Mouse (Mus musculus) stomach, embryonic 15.5 days (tissue): Measurements from ENCODE around the gene Nlrp5. TPM values are rescaled to one million over a fixed set of nuclear protein-coding genes. Genes with fewer than 3 reads are reported as not detected.
"Not testable (repeated sequence)": the region's sequence is repeated elsewhere in the genome, so short reads cannot be mapped to it uniquely, and the experiment has no call there.

ENCODE experiments used
- ATAC-seq: fragments of 200-750 bp; cut with Nextera tagmentation; 2 replicates; pipeline ENCODE4 v1.8.0; 2017; ENCODE audit warnings: low read depth, moderate number of reproducible peaks, moderate TSS enrichment; ENCODE audit not compliant: insufficient read depth, low FRiP score
- H3K27ac ChIP-seq: fragments of 300-500 bp; sonication (generic); 2 replicates; pipeline ENCODE4 v1.5.1; 2015; ENCODE audit warnings: mild to moderate bottlenecking, inconsistent platforms
- H3K27me3 ChIP-seq: fragments of 300-500 bp; sonication (generic); replicated peaks from 2 replicates; pipeline ENCODE4 v1.6.1; 2015; ENCODE audit warnings: inconsistent platforms
- H3K36me3 ChIP-seq: fragments of 300-500 bp; sonication (generic); 2 replicates; pipeline ENCODE4 v1.6.1; 2015; ENCODE audit warnings: inconsistent platforms
- H3K4me1 ChIP-seq: fragments of 300-500 bp; sonication (generic); 2 replicates; pipeline ENCODE4 v1.6.1; 2015; ENCODE audit warnings: inconsistent platforms
- H3K4me2 ChIP-seq: fragments of 300-500 bp; sonication (generic); 2 replicates; pipeline ENCODE4 v1.6.1; 2015; ENCODE audit warnings: mild to moderate bottlenecking, inconsistent platforms
- H3K4me3 ChIP-seq: fragments of 300-500 bp; sonication (generic); replicated peaks from 2 replicates; pipeline ENCODE4 v1.5.1; 2015; ENCODE audit warnings: inconsistent platforms
- H3K9ac ChIP-seq: fragments of 300-500 bp; sonication (generic); 2 replicates; pipeline ENCODE4 v1.6.1; 2015; ENCODE audit warnings: inconsistent platforms
- H3K9me3 ChIP-seq: fragments of 300-500 bp; sonication (generic); 2 replicates; pipeline ENCODE4 v1.6.1; 2016; ENCODE audit warnings: inconsistent platforms
- WGBS: fragments of 180-500 bp; shearing (Covaris S2); methylation state at CpG from one replicate; pipeline ENCODE4 v1.1.7; 2015; 5-methylcytosine and 5-hydroxymethylcytosine counted together
- microRNA-seq: library from miRNA; unstranded; fragments of <30 nt; microRNA quantifications from one replicate; pipeline ENCODE4, GENCODE M21; 2016
- polyA plus RNA-seq: library from polyadenylated mRNA; unstranded; fragments of >200 nt; fragmentation: Nextera tagmentation; extraction: Ambion mirVana; gene quantifications from 2 replicates; pipeline ENCODE4 v1.2.1, GENCODE M21; 2015

Gene Nlrp5
- polyA plus RNA-seq = 0.05 TPM in 1 of 2 replicates, not detected in the other

- 64% methylated on average over 10 of the region's 10 CpGs for WGBS
- Histone ChIP-seq H3K9ac (no peak within 1 kb of the TSS), H3K27ac (no peak within 1 kb of the TSS), H3K27me3 (no peaks in the 10 kb centered on the region), H3K9me3 (no peaks in the 10 kb centered on the region), H3K4me1 (no peaks in the 10 kb centered on the region), H3K4me3 (no peak within 1 kb of the TSS), H3K36me3 (no peaks in the 10 kb centered on the region), H3K4me2 (no peak within 1 kb of the TSS)
- no peak for ATAC-seq
Observed at GRCm38 (mm10) chr7:23385589-23385988, at the start of gene Nlrp5. Gene Nlrp5 (plus strand): TSS chr7:23385889.

GRCm38 (mm10) chr7:23358311-23358710 is 27.4 kb upstream of the Nlrp5 start:
- not testable (repeated sequence) for H3K4me2 ChIP-seq, H3K36me3 ChIP-seq, H3K27me3 ChIP-seq, H3K4me3 ChIP-seq, ATAC-seq, H3K27ac ChIP-seq, H3K9me3 ChIP-seq, H3K9ac ChIP-seq, H3K4me1 ChIP-seq
- WGBS = 88% methylated on average over 13 of the region's 13 CpGs

- not testable (repeated sequence) for H3K9ac ChIP-seq, H3K4me3 ChIP-seq, ATAC-seq, H3K4me2 ChIP-seq, H3K27me3 ChIP-seq, H3K27ac ChIP-seq, H3K36me3 ChIP-seq, H3K4me1 ChIP-seq, H3K9me3 ChIP-seq
- 69% methylated on average over 3 of the region's 3 CpGs for WGBS
Observed at GRCm38 (mm10) chr7:23470201-23470600, 84.5 kb downstream of the Nlrp5 start.

DNA sequence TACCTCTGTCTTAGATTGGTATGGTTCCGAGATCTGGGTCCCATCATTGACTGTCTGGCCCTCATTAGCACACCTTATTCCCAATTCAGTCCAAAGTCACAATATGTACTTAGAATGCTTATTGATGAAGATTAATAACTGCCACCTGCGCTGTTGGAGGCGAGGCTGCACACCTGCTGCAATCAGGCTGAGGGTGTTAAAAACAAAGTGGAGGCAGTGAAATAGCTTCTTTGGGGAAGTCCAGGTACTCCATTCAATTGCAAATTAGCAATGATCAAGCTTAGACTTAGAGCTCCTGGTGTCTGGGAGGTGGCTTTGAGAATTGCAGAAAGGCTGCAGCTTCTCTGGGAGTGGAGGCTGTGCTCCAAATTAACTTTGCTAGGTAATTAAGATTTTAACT is 85.1 kb downstream of the Nlrp5 start:
- 67% methylated on average over 3 of the region's 3 CpGs for WGBS
- H3K4me1 ChIP-seq, H3K27me3 ChIP-seq, ATAC-seq, H3K9me3 ChIP-seq, H3K4me2 ChIP-seq, H3K36me3 ChIP-seq, H3K9ac ChIP-seq, H3K4me3 ChIP-seq, H3K27ac ChIP-seq: not testable (repeated sequence)

DNA sequence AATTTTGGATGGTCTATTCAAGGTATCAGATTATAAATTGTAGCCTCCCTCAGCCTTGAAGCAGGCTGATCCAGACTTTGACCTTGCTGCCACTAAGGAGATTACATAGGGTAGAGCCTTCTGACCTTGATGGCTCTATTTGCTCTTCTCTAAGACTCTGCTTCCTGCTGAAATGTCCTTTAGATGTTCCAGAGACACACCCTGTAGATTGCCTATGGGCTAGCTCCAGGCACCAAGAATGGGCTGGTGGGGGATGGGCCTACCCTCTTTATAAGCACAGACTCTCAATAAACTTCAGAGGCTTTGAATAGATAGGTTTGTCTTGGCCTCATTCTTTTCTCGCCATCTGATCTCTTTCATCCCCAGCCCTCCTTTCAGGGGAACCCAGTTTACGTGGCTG is 87.2 kb downstream of the Nlrp5 start:
- not testable (repeated sequence) for ATAC-seq, H3K4me3 ChIP-seq, H3K9me3 ChIP-seq, H3K36me3 ChIP-seq, H3K9ac ChIP-seq, H3K4me2 ChIP-seq, H3K4me1 ChIP-seq, H3K27me3 ChIP-seq, H3K27ac ChIP-seq
- 65% methylated on average over 2 of the region's 2 CpGs for WGBS

Small RNA genes within 50 kb of the gene (microRNA-seq; reads per million reads assigned to microRNA genes)
- gene Gm25196 = not detected

Other genes starting within 250 kb of the Nlrp5 start
- gene Gm10662, start 241.4 kb upstream of the Nlrp5 start, polyA plus RNA-seq = not detected in 2 replicates
- gene Vmn1r165, start 168.6 kb upstream of the Nlrp5 start, polyA plus RNA-seq = not detected in 2 replicates
- not detected in 2 replicates for gene Vmn1r166, start 134.2 kb upstream of the Nlrp5 start, polyA plus RNA-seq
- gene Gm6902, start 107.0 kb upstream of the Nlrp5 start, polyA plus RNA-seq = not detected in 2 replicates
- gene Nlrp4e, start 84.7 kb upstream of the Nlrp5 start, polyA plus RNA-seq = not detected in 2 replicates
- not detected in 2 replicates for gene Vmn1r167, start 121.3 kb downstream of the Nlrp5 start, polyA plus RNA-seq
- gene Vmn1r168, start 153.8 kb downstream of the Nlrp5 start, polyA plus RNA-seq = not detected in 2 replicates
- gene Vmn1r169, start 189.6 kb downstream of the Nlrp5 start, polyA plus RNA-seq = not detected in 2 replicates
- not detected in 2 replicates for gene Vmn1r170, start 220.3 kb downstream of the Nlrp5 start, polyA plus RNA-seq
- not detected in 2 replicates for gene Vmn1r171, start 244.8 kb downstream of the Nlrp5 start, polyA plus RNA-seq